Mouse (Mus musculus) small intestine, adult 2 months (tissue): ENCODE results near the gene Sys1. TPM values are rescaled to one million over a fixed set of nuclear protein-coding genes. Genes with fewer than 3 reads are reported as not detected.

Source experiments
- H3K27ac ChIP-seq: fragments of 200-500 bp; 2 replicates; pipeline ENCODE4 v1.5.1; 2012; ENCODE audit warnings: low read depth, low read length, control low read depth, inconsistent platforms; ENCODE audit not compliant: insufficient read depth
- H3K27me3 ChIP-seq: fragments of 200-500 bp; 2 replicates; pipeline ENCODE4 v1.6.1; 2012; ENCODE audit warnings: mild to moderate bottlenecking, moderate library complexity, low read length, inconsistent platforms; ENCODE audit not compliant: control insufficient read depth, insufficient read depth
- H3K36me3 ChIP-seq: fragments of 200-500 bp; 2 replicates; pipeline ENCODE4 v1.6.1; 2012; ENCODE audit warnings: mild to moderate bottlenecking, low read length, control low read depth, inconsistent platforms; ENCODE audit not compliant: control insufficient read depth, insufficient read depth
- H3K4me1 ChIP-seq: fragments of 200-500 bp; 2 replicates; pipeline ENCODE4 v1.6.1; 2012; ENCODE audit warnings: low read length, inconsistent platforms, mixed read lengths; ENCODE audit not compliant: control insufficient read depth, insufficient read depth, insufficient read length
- H3K4me3 ChIP-seq: fragments of 200-500 bp; 2 replicates; pipeline ENCODE4 v1.5.1; 2012; ENCODE audit warnings: low read depth, mild to moderate bottlenecking, control low read depth, inconsistent platforms, low read length, moderate library complexity
- CTCF ChIP-seq: fragments of 200-500 bp; IDR thresholded peaks from 2 replicates; pipeline ENCODE4 v1.5.1; 2012; ENCODE audit warnings: low read depth, mild to moderate bottlenecking, control low read depth, inconsistent platforms, low read length, moderate library complexity, mixed read lengths; ENCODE audit not compliant: insufficient replicate concordance, insufficient read length; ENCODE audit errors: extremely low read depth
- POLR2A ChIP-seq: fragments of 200-500 bp; IDR thresholded peaks from 2 replicates; pipeline ENCODE4 v1.6.1; 2012; ENCODE audit warnings: low read depth, mild to moderate bottlenecking, control low read depth, inconsistent platforms, low read length, moderate library complexity
- WGBS: fragments of 180-500 bp; shearing (Covaris S2); methylation state at CpG from one replicate; pipeline ENCODE4 v1.1.7; 2018; 5-methylcytosine and 5-hydroxymethylcytosine counted together
- polyA plus RNA-seq: library from polyadenylated mRNA; depleted of rRNA; stranded (reverse); fragments of >200 nt; gene quantifications from 2 replicates; pipeline ENCODE4 v1.2.3, GENCODE M21; 2012

Sys1 gene
- polyA plus RNA-seq, 1 experiment, result 276 TPM

- peak overlapping the region; percentile 34 for H3K4me3 ChIP-seq
- peak overlapping the region; percentile 98 for H3K27ac ChIP-seq
- H3K4me1 ChIP-seq, result peaks cover 54% of the 10 kb centered on the region
- 28% methylated on average over 9 of the region's 9 CpGs for WGBS
- peaks cover 27% of the 10 kb centered on the region for H3K36me3 ChIP-seq
- TF ChIP-seq CTCF (no peak), POLR2A (no peak)
- H3K27me3 ChIP-seq, result no peaks in the 10 kb centered on the region
Observed at GRCm38 (mm10) chr2:164433278-164433895, 23.4 kb upstream of the Sys1 start.

GRCm38 (mm10) chr2:164434681-164435080, 22.1 kb upstream of the Sys1 start:
- Histone ChIP-seq H3K4me1 (peaks cover 59% of the 10 kb centered on the region), H3K27ac (peak overlapping the region; percentile 98), H3K4me3 (peak overlapping the region; percentile 29), H3K36me3 (peaks cover 17% of the 10 kb centered on the region), H3K27me3 (no peaks in the 10 kb centered on the region)
- no peak for TF ChIP-seq POLR2A
- no peak for TF ChIP-seq CTCF
- WGBS, result 14% methylated on average over 3 of the region's 3 CpGs

GRCm38 (mm10) chr2:164435216-164436090, 21.3 kb upstream of the Sys1 start:
- peak overlapping the region; percentile 98 for H3K27ac ChIP-seq
- H3K36me3 ChIP-seq, result peaks cover 12% of the 10 kb centered on the region; the same call in 1 of the 2 replicates
- no peak for TF ChIP-seq CTCF
- no peak for TF ChIP-seq POLR2A
- peaks cover 66% of the 10 kb centered on the region for H3K4me1 ChIP-seq
- WGBS, result 13% methylated on average over 5 of the region's 5 CpGs
- H3K4me3 ChIP-seq, result peak overlapping the region; percentile 21; the same call in 1 of the 2 replicates
- H3K27me3 ChIP-seq, result no peaks in the 10 kb centered on the region

GRCm38 (mm10) chr2:164436215-164436913, 20.4 kb upstream of the Sys1 start:
- TF ChIP-seq CTCF, result no peak
- no peak for TF ChIP-seq POLR2A
- peak overlapping the region; percentile 31 for H3K4me3 ChIP-seq
- peaks cover 6% of the 10 kb centered on the region; the same call in 1 of the 2 replicates for H3K36me3 ChIP-seq
- 15% methylated on average over 8 of the region's 8 CpGs for WGBS
- no peaks in the 10 kb centered on the region for H3K27me3 ChIP-seq
- H3K4me1 ChIP-seq, result peaks cover 66% of the 10 kb centered on the region
- peak overlapping the region; percentile 98 for H3K27ac ChIP-seq

GRCm38 (mm10) chr2:164436961-164437360, 19.8 kb upstream of the Sys1 start:
- Histone ChIP-seq H3K27ac (peak overlapping the region; percentile 98), H3K4me3 (peak overlapping the region; percentile 31)

GRCm38 (mm10) chr2:164437710-164438109, 19.1 kb upstream of the Sys1 start:
- Histone ChIP-seq H3K4me1 (peaks cover 60% of the 10 kb centered on the region), H3K27ac (peak overlapping the region; percentile 98), H3K27me3 (no peaks in the 10 kb centered on the region), H3K4me3 (peak overlapping the region; percentile 25; the same call in 1 of the 2 replicates), H3K36me3 (peaks cover 6% of the 10 kb centered on the region; the same call in 1 of the 2 replicates)
- WGBS, result 19% methylated on average over 6 of the region's 6 CpGs
- no peak for TF ChIP-seq POLR2A
- TF ChIP-seq CTCF, result no peak

More at GRCm38 (mm10) chr2:164436961-164437360, 19.8 kb upstream of the Sys1 start:
- Histone ChIP-seq H3K36me3 (peaks cover 6% of the 10 kb centered on the region; the same call in 1 of the 2 replicates), H3K4me1 (peaks cover 64% of the 10 kb centered on the region), H3K27me3 (no peaks in the 10 kb centered on the region)
- WGBS, result 24% methylated on average over 3 of the region's 3 CpGs
- TF ChIP-seq CTCF (no peak), POLR2A (peak; percentile 25; the same call in 1 of the 2 replicates)

- H3K4me1 ChIP-seq, result peaks cover 56% of the 10 kb centered on the region
- peak overlapping the region; percentile 98 for H3K27ac ChIP-seq
- WGBS, result 14% methylated on average over 8 of the region's 8 CpGs
Observed at GRCm38 (mm10) chr2:164438257-164438656, 18.5 kb upstream of the Sys1 start.

More at GRCm38 (mm10) chr2:164438257-164438656, 18.5 kb upstream of the Sys1 start:
- H3K4me3 ChIP-seq, result peak overlapping the region; percentile 25
- TF ChIP-seq POLR2A (no peak), CTCF (peak; percentile 14; the same call in 1 of the 2 replicates)
- H3K36me3 ChIP-seq, result peaks cover 6% of the 10 kb centered on the region; the same call in 1 of the 2 replicates
- no peaks in the 10 kb centered on the region for H3K27me3 ChIP-seq
